Mouse (Mus musculus) heart, adult 2 months (tissue): Measurements from ENCODE around the gene S1pr1. TPM values are rescaled to one million over a fixed set of nuclear protein-coding genes. Genes with fewer than 3 reads are reported as not detected.

Experiments
- DNase-seq, 2 experiments: peaks; one replicate each; pipeline ENCODE4 v3.0.0; 2021
- H3K27ac ChIP-seq: fragments of 200-600 bp; 2 replicates; pipeline ENCODE4 v1.8.1; 2022
- H3K27me3 ChIP-seq: fragments of 200-500 bp; 2 replicates; pipeline ENCODE4 v1.6.1; 2012; ENCODE audit warnings: mild to moderate bottlenecking, low read length, inconsistent platforms, mixed read lengths; ENCODE audit not compliant: control insufficient read depth, insufficient read depth
- H3K36me3 ChIP-seq: fragments of 200-500 bp; 2 replicates; pipeline ENCODE4 v1.6.1; 2012; ENCODE audit warnings: low read length, inconsistent platforms; ENCODE audit not compliant: control insufficient read depth, insufficient read depth
- H3K4me1 ChIP-seq: fragments of 200-500 bp; 2 replicates; pipeline ENCODE4 v1.6.1; 2011; ENCODE audit warnings: low read length; ENCODE audit not compliant: control insufficient read depth, insufficient read depth
- H3K4me3 ChIP-seq: fragments of 200-600 bp; 2 replicates; pipeline ENCODE4 v1.8.1; 2022
- H3K79me2 ChIP-seq: fragments of 200-500 bp; replicated peaks from 2 replicates; pipeline ENCODE4 v1.6.1; 2012; ENCODE audit warnings: mild to moderate bottlenecking, inconsistent platforms, low read length, moderate library complexity, mixed read lengths; ENCODE audit not compliant: control insufficient read depth, insufficient read depth
- H3K9ac ChIP-seq: fragments of 200-500 bp; 2 replicates; pipeline ENCODE4 v1.6.1; 2012; ENCODE audit warnings: low read depth, mild to moderate bottlenecking, control low read depth, inconsistent platforms, low read length, mixed read lengths
- CTCF ChIP-seq: fragments of 200-600 bp; IDR thresholded peaks from 2 replicates; pipeline ENCODE4 v1.8.1; 2022; ENCODE audit warnings: antibody characterized with exemption, mild to moderate bottlenecking, moderate library complexity
- EP300 ChIP-seq: fragments of 200-500 bp; IDR thresholded peaks from 2 replicates; pipeline ENCODE4 v1.6.1; 2011; ENCODE audit warnings: low read depth, low read length, control low read depth; ENCODE audit not compliant: insufficient read depth
- POLR2A ChIP-seq: fragments of 200-500 bp; IDR thresholded peaks from 2 replicates; pipeline ENCODE4 v1.6.1; 2011; ENCODE audit warnings: mild to moderate bottlenecking, low read depth, low read length, control low read depth; ENCODE audit not compliant: insufficient read depth
- WGBS: fragments of 180-500 bp; shearing (Covaris S2); methylation state at CpG from one replicate; pipeline ENCODE4 v1.1.7; 2018; 5-methylcytosine and 5-hydroxymethylcytosine counted together
- intact Hi-C: fragments of 180-260 bp; cut with DNase I; formaldehyde crosslinking; loops from one replicate; pipeline ENCODE4 v1.15.1; 2025
- polyA plus RNA-seq: library from polyadenylated mRNA; depleted of rRNA; stranded (reverse); fragments of >200 nt; gene quantifications from 2 replicates; pipeline ENCODE4 v1.2.3, GENCODE M21; 2012
- total RNA-seq, 2 experiments: library from RNA; stranded (reverse); gene quantifications; 2 replicates each; pipeline ENCODE4 v1.2.3; 2021

Gene S1pr1
- total and polyA plus RNA-seq, 3 experiments, result 53.8 to 72.1 (median 67.0) TPM

DNA sequence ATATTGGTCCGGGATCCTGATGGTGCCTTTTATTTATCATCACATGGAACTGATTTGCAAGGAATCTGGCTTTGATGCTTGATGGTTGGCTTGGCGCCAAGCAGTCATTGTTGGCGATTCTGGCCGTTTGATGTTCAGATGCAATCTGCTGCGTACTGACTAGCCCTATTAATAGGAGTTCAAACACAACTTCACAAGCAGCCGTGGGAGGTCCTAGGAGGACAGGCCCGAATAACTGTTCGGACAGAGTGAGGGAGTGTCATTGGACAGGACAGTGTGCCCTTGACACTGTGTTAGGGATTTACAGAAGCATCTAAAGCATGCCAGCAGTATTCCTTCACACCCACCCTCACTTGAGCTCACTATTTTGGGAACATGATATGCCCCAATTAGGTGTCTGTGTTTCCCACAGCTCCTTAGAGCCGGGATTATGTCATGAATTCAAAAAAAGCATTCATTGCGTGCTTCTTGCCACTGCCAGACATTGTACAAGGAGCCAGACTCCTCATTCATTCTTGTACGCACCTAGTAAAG lies 23.0 kb upstream of the S1pr1 start:
- H3K9ac ChIP-seq, result no peak overlapping the region
- H3K4me1 ChIP-seq, result peaks cover 2% of the 10 kb centered on the region; the same call in 1 of the 2 replicates
- peak; percentile 26 to 43 for DNase-seq
- TF ChIP-seq POLR2A, result no peak
- no peak for TF ChIP-seq CTCF
- no peak for TF ChIP-seq EP300
- no peaks in the 10 kb centered on the region for H3K36me3 ChIP-seq
- no peaks in the 10 kb centered on the region for H3K79me2 ChIP-seq
- H3K4me3 ChIP-seq, result no peak overlapping the region
- WGBS, result 21% methylated on average over 11 of the region's 11 CpGs
- intact Hi-C loops, result no loop called here
- H3K27me3 ChIP-seq, result no peaks in the 10 kb centered on the region
- H3K27ac ChIP-seq, result no peak overlapping the region; the same call in 1 of the 2 replicates

DNA sequence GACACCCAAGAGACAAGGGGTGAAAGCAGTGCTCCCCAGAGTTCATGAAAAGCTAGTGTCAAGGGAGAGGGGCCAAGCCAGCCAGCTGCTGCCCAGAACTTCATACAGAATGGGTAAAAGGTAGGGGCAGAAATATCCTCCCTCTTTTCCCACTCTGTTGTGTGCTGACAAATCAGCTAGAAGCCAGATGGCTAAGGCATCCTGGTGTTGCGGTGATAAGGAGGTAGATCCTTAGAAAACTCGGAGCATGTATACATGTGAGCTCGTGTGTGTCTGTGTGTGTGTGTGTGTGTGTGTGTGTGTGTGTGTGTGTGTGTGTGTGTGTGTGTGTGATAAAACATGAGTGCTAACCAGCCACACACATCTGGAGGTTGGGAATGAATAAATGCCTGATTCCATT lies 20.7 kb upstream of the S1pr1 start:
- 69% methylated on average over 3 of the region's 3 CpGs for WGBS

DNA sequence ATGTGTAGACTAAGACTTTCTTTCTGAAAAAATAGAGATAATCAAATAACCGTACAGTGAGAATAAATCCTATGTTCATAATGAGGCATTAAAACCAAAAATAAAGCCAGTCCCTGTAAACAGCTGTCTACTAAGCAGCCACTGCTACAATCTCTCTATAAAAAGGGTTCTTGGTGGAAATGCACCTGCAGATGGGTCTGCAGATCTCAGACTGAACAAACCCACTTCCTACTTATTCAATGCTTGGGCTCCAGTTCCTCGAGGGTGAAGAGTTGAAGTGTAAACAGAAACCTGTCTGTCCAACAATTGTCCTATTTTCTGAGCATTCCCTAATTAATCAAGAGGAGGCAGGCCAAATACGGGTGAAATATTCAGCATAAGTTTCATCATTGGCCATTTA lies 20.0 kb upstream of the S1pr1 start:
- intact Hi-C loops, result no loop called here
- Histone ChIP-seq H3K4me1 (peaks cover 2% of the 10 kb centered on the region; the same call in 1 of the 2 replicates), H3K36me3 (no peaks in the 10 kb centered on the region), H3K27ac (no peak overlapping the region), H3K27me3 (no peaks in the 10 kb centered on the region), H3K4me3 (no peak overlapping the region), H3K9ac (no peak overlapping the region), H3K79me2 (no peaks in the 10 kb centered on the region)
- 76% methylated on average over 3 of the region's 3 CpGs for WGBS
- TF ChIP-seq CTCF (no peak), EP300 (no peak), POLR2A (no peak)
- no peak for DNase-seq

More for the DNA sequence above, 20.7 kb upstream of the S1pr1 start:
- no peak for TF ChIP-seq CTCF
- TF ChIP-seq EP300, result no peak
- no peak for TF ChIP-seq POLR2A
- Histone ChIP-seq H3K27me3 (no peaks in the 10 kb centered on the region), H3K79me2 (no peaks in the 10 kb centered on the region), H3K36me3 (no peaks in the 10 kb centered on the region), H3K27ac (no peak overlapping the region), H3K4me3 (no peak overlapping the region), H3K4me1 (peaks cover 2% of the 10 kb centered on the region; the same call in 1 of the 2 replicates), H3K9ac (no peak overlapping the region)
- intact Hi-C loops, result no loop called here
- DNase-seq, result no peak

DNA sequence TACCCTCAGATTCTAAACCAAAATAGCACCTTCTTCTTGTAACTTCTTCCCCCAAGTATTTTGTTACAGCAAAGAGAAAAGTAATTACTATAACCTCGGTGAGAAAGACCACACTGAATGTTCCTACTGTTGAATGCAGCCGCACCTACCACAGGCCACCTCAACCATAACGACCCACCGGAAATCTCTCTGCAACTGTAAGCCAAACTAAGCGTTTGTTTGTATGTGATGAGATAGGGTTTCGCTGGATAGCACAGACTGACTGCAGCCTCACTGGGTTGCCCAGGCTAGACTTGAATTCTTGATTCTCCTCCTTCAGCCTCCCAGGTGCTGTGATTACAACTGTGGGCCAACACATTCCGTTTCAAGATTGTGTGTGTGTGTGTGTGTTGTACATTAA lies 15.5 kb upstream of the S1pr1 start:
- H3K27me3 ChIP-seq, result no peaks in the 10 kb centered on the region
- TF ChIP-seq CTCF (no peak), EP300 (no peak), POLR2A (no peak)
- intact Hi-C loops, result no loop called here
- H3K79me2 ChIP-seq, result no peaks in the 10 kb centered on the region
- no peak overlapping the region for H3K4me3 ChIP-seq
- H3K4me1 ChIP-seq, result no peaks in the 10 kb centered on the region
- DNase-seq, result no peak
- no peak overlapping the region for H3K27ac ChIP-seq
- H3K9ac ChIP-seq, result no peak overlapping the region
- 88% methylated on average over 7 of the region's 7 CpGs for WGBS
- no peaks in the 10 kb centered on the region for H3K36me3 ChIP-seq

DNA sequence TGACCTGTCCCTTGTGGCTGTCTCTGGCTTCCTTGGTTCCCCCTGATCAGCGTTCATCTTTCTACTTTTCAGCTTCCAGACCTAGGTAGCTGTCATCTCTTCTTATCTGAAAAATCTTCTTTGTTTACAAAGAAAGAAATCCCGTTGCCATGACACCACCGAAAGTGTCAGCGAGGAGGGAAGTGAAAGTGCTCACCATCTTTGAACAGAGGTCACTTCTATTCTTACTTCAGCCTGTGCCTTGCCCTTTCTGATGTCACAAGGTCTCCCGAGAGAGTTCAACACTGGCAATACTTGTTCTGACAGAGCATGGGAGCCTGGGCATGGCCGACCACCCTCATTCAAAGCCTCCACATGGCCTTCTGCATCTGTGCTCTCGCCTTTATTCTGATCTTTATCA lies 14.3 kb upstream of the S1pr1 start:
- intact Hi-C loops, result no loop called here
- no peaks in the 10 kb centered on the region for H3K4me1 ChIP-seq
- no peaks in the 10 kb centered on the region for H3K79me2 ChIP-seq
- no peak overlapping the region for H3K27ac ChIP-seq
- 61% methylated on average over 7 of the region's 7 CpGs for WGBS
- H3K36me3 ChIP-seq, result no peaks in the 10 kb centered on the region
- no peak overlapping the region for H3K9ac ChIP-seq
- H3K4me3 ChIP-seq, result no peak overlapping the region
- TF ChIP-seq EP300, result no peak
- no peak for TF ChIP-seq CTCF
- no peak for TF ChIP-seq POLR2A
- peak in 1 of 2 experiments; percentile 35 for DNase-seq
- no peaks in the 10 kb centered on the region for H3K27me3 ChIP-seq

DNA sequence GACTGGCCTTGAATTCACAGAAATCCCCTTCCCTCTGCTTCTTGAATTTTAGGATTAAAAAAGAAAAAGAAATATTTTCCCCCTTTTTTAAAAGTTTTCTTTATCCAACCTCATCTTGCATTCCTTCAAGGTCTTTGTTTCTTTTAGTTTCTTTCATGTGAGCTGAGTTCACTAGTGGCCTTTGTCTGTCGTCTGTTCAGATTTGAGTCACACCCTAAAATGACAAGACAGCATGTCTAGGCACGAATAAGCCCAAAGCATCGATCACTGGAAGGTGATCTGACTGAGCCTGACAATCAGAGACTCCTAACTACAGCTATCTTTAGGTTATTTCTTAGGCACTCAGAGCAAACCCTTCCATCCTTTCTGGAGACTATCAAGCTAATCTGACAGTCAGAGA lies 13.3 kb upstream of the S1pr1 start:
- Histone ChIP-seq H3K79me2 (no peaks in the 10 kb centered on the region), H3K36me3 (no peaks in the 10 kb centered on the region), H3K9ac (no peak overlapping the region), H3K27ac (no peak overlapping the region), H3K27me3 (no peaks in the 10 kb centered on the region), H3K4me1 (no peaks in the 10 kb centered on the region), H3K4me3 (no peak overlapping the region)
- TF ChIP-seq EP300 (no peak), POLR2A (no peak), CTCF (no peak)
- intact Hi-C loops, result no loop called here
- DNase-seq, result no peak
- 60% methylated on average over 3 of the region's 3 CpGs for WGBS
